Mouse (Mus musculus) MEL (cell line): ENCODE data around the gene Fgf6. TPM values are rescaled to one million over a fixed set of nuclear protein-coding genes. Genes with fewer than 3 reads are reported as not detected.
A peak's percentile ranks its signal among the peaks of the same experiment; 100 is the strongest.

Experiments used
- DNase-seq: peaks from one replicate; pipeline ENCODE4 v3.0.0; 2011; ENCODE audit warnings: low read depth, low spot score
- H3K27ac ChIP-seq: 2 replicates; pipeline ENCODE4 v1.5.1; 2012; ENCODE audit warnings: low read depth, mild to moderate bottlenecking, control low read depth, low read length, moderate library complexity; ENCODE audit not compliant: control insufficient read depth
- H3K27me3 ChIP-seq, 2 experiments: fragments of 150-350 bp in 1 of 2; sonication (generic) in 1 of 2; 2 replicates each; pipeline ENCODE4 v1.6.1; 2012; ENCODE audit warnings: low read length in 2 of 2, mild to moderate bottlenecking in 2 of 2, improper control_type of control experiment in 1 of 2, moderate library complexity in 1 of 2; ENCODE audit not compliant: insufficient read depth in 2 of 2, control insufficient read depth in 1 of 2
- H3K36me3 ChIP-seq, 2 experiments: 2 replicates each; pipeline ENCODE4 v1.6.1; 2012 to 2014; ENCODE audit warnings: low read length in 2 of 2, improper control_type of control experiment in 1 of 2, inconsistent platforms in 1 of 2, mild to moderate bottlenecking in 1 of 2; ENCODE audit not compliant: insufficient read depth in 2 of 2, control insufficient read depth in 1 of 2
- H3K4me1 ChIP-seq, 2 experiments: fragments of 150-350 bp in 1 of 2; sonication (generic) in 1 of 2; 2 replicates each; pipeline ENCODE4 v1.6.1; 2012; ENCODE audit warnings: low read length in 2 of 2, improper control_type of control experiment in 1 of 2, mild to moderate bottlenecking in 1 of 2; ENCODE audit not compliant: insufficient read depth in 2 of 2, control insufficient read depth in 1 of 2
- H3K4me3 ChIP-seq, 2 experiments: fragments of 150-350 bp in 1 of 2; sonication (generic) in 1 of 2; 2 replicates each; pipeline ENCODE4 v1.5.1; 2012; ENCODE audit warnings: low read depth in 2 of 2, low read length in 2 of 2, mild to moderate bottlenecking in 2 of 2, moderate library complexity in 2 of 2, control low read depth in 1 of 2, improper control_type of control experiment in 1 of 2; ENCODE audit not compliant: control insufficient read depth in 1 of 2, insufficient read depth in 1 of 2
- H3K79me2 ChIP-seq: 2 replicates; pipeline ENCODE4 v1.6.1; 2012; ENCODE audit warnings: mild to moderate bottlenecking, low read length, moderate library complexity; ENCODE audit not compliant: control insufficient read depth, poor library complexity, insufficient read depth
- H3K9ac ChIP-seq: 2 replicates; pipeline ENCODE4 v1.6.1; 2012; ENCODE audit warnings: low read depth, mild to moderate bottlenecking, control low read depth, low read length, moderate library complexity; ENCODE audit not compliant: control insufficient read depth, poor library complexity, severe bottlenecking
- H3K9me3 ChIP-seq: fragments of 150-350 bp; sonication (generic); replicated peaks from 2 replicates; pipeline ENCODE4 v1.6.1; 2012; ENCODE audit warnings: mild to moderate bottlenecking, low read length, improper control_type of control experiment, moderate library complexity; ENCODE audit not compliant: insufficient read depth
- BHLHE40 ChIP-seq: IDR thresholded peaks from 2 replicates; pipeline ENCODE4 v1.6.1; 2012; ENCODE audit warnings: low read depth, mild to moderate bottlenecking, inconsistent platforms, low read length, improper control_type of control experiment, borderline replicate concordance
- CHD1 ChIP-seq: IDR thresholded peaks from 2 replicates; pipeline ENCODE4 v1.6.1; 2012; ENCODE audit warnings: low read depth, mild to moderate bottlenecking, inconsistent platforms, low read length, improper control_type of control experiment
- CTCF ChIP-seq, 3 experiments: IDR thresholded peaks in 2 of 3; conservative IDR thresholded peaks in 1 of 3; 2 replicates each; pipeline ENCODE4 v1.5.1; 2011 to 2012; ENCODE audit warnings: low read length in 3 of 3, low read depth in 2 of 3, mild to moderate bottlenecking in 2 of 3, improper control_type of control experiment in 1 of 3, inconsistent platforms in 1 of 3, mixed read lengths in 1 of 3, moderate library complexity in 1 of 3; ENCODE audit not compliant: control insufficient read depth in 1 of 3, insufficient read depth in 1 of 3, poor library complexity in 1 of 3, severe bottlenecking in 1 of 3
- E2F4 ChIP-seq: IDR thresholded peaks from 2 replicates; pipeline ENCODE4 v1.6.1; 2011; ENCODE audit warnings: low read depth, low read length, improper control_type of control experiment, borderline replicate concordance
- ELF1 ChIP-seq: IDR thresholded peaks from 2 replicates; pipeline ENCODE4 v1.6.1; 2014; ENCODE audit warnings: low read depth, mild to moderate bottlenecking, inconsistent platforms, low read length, improper control_type of control experiment, moderate library complexity
- EP300 ChIP-seq, 2 experiments: IDR thresholded peaks; 2 replicates each; pipeline ENCODE4 v1.6.1; 2011; ENCODE audit warnings: improper control_type of control experiment in 2 of 2, low read length in 2 of 2, low read depth in 1 of 2, mild to moderate bottlenecking in 1 of 2
- GABPA ChIP-seq: IDR thresholded peaks from 2 replicates; pipeline ENCODE4 v1.6.1; 2012; ENCODE audit warnings: low read depth, mild to moderate bottlenecking, inconsistent platforms, low read length, improper control_type of control experiment, moderate library complexity
- GATA1 ChIP-seq: IDR thresholded peaks from 2 replicates; pipeline ENCODE4 v1.6.1; 2011; ENCODE audit warnings: low read depth, low read length, improper control_type of control experiment
- HCFC1 ChIP-seq: IDR thresholded peaks from 2 replicates; pipeline ENCODE4 v1.6.1; 2012; ENCODE audit warnings: low read depth, mild to moderate bottlenecking, inconsistent platforms, low read length, improper control_type of control experiment, moderate library complexity
- JUND ChIP-seq: IDR thresholded peaks from 2 replicates; pipeline ENCODE4 v1.6.1; 2011; ENCODE audit warnings: low read depth, mild to moderate bottlenecking, improper control_type of control experiment, low read length
- KAT2A ChIP-seq: conservative IDR thresholded peaks from 2 replicates; pipeline ENCODE4 v1.6.1; 2012; ENCODE audit warnings: low read depth, low read length, improper control_type of control experiment, inconsistent platforms
- MAX ChIP-seq: IDR thresholded peaks from 2 replicates; pipeline ENCODE4 v1.6.1; 2011; ENCODE audit warnings: low read length, improper control_type of control experiment
- MAZ ChIP-seq: IDR thresholded peaks from 2 replicates; pipeline ENCODE4 v1.6.1; 2012; ENCODE audit warnings: low read depth, mild to moderate bottlenecking, inconsistent platforms, low read length, improper control_type of control experiment
- MEF2A ChIP-seq: IDR thresholded peaks from 2 replicates; pipeline ENCODE4 v1.6.1; 2014; ENCODE audit warnings: low read depth, mild to moderate bottlenecking, inconsistent platforms, low read length, improper control_type of control experiment; ENCODE audit not compliant: poor library complexity, insufficient replicate concordance, severe bottlenecking; ENCODE audit errors: extremely low read depth
- MYC ChIP-seq: IDR thresholded peaks from 2 replicates; pipeline ENCODE4 v1.6.1; 2011; ENCODE audit warnings: low read depth, mild to moderate bottlenecking, low read length, improper control_type of control experiment, moderate library complexity
- NELFE ChIP-seq: IDR thresholded peaks from 2 replicates; pipeline ENCODE4 v1.6.1; 2011; ENCODE audit warnings: low read depth, low read length, improper control_type of control experiment
- POLR2A ChIP-seq, 2 experiments: IDR thresholded peaks; 2 replicates each; pipeline ENCODE4 v1.6.1; 2011 to 2012; ENCODE audit warnings: low read length in 2 of 2, mild to moderate bottlenecking in 2 of 2, control low read depth in 1 of 2, improper control_type of control experiment in 1 of 2, low read depth in 1 of 2, moderate library complexity in 1 of 2; ENCODE audit not compliant: control insufficient read depth in 1 of 2, insufficient read depth in 1 of 2, poor library complexity in 1 of 2
- POLR2AphosphoS2 ChIP-seq: IDR thresholded peaks from 2 replicates; pipeline ENCODE4 v1.6.1; 2011; ENCODE audit warnings: low read length, improper control_type of control experiment
- RAD21 ChIP-seq: IDR thresholded peaks from 2 replicates; pipeline ENCODE4 v1.6.1; 2011; ENCODE audit warnings: mild to moderate bottlenecking, low read depth, low read length, improper control_type of control experiment
- RCOR1 ChIP-seq: IDR thresholded peaks from 2 replicates; pipeline ENCODE4 v1.6.1; 2012; ENCODE audit warnings: low read depth, mild to moderate bottlenecking, inconsistent platforms, low read length, improper control_type of control experiment
- SIN3A ChIP-seq: IDR thresholded peaks from 2 replicates; pipeline ENCODE4 v1.6.1; 2012; ENCODE audit warnings: low read length, improper control_type of control experiment, inconsistent platforms
- SMC3 ChIP-seq: IDR thresholded peaks from 2 replicates; pipeline ENCODE4 v1.6.1; 2011; ENCODE audit warnings: low read depth, low read length, improper control_type of control experiment
- TAL1 ChIP-seq: IDR thresholded peaks from 2 replicates; pipeline ENCODE4 v1.6.1; 2012; ENCODE audit warnings: mild to moderate bottlenecking, inconsistent platforms, low read length, moderate library complexity, mixed read lengths
- TCF12 ChIP-seq: IDR thresholded peaks from 2 replicates; pipeline ENCODE4 v1.6.1; 2014; ENCODE audit warnings: low read depth, mild to moderate bottlenecking, inconsistent platforms, low read length, improper control_type of control experiment, moderate library complexity
- UBTF ChIP-seq: IDR thresholded peaks from 2 replicates; pipeline ENCODE4 v1.6.1; 2012; ENCODE audit warnings: low read depth, mild to moderate bottlenecking, inconsistent platforms, low read length, improper control_type of control experiment, moderate library complexity, borderline replicate concordance; ENCODE audit not compliant: insufficient read depth
- USF1 ChIP-seq: IDR thresholded peaks from 2 replicates; pipeline ENCODE4 v1.6.1; 2014; ENCODE audit warnings: low read depth, mild to moderate bottlenecking, inconsistent platforms, low read length, improper control_type of control experiment, moderate library complexity
- USF2 ChIP-seq, 2 experiments: IDR thresholded peaks; 2 replicates each; pipeline ENCODE4 v1.6.1; 2011 to 2012; ENCODE audit warnings: improper control_type of control experiment in 2 of 2, low read length in 2 of 2, borderline replicate concordance in 1 of 2, inconsistent platforms in 1 of 2, low read depth in 1 of 2, mild to moderate bottlenecking in 1 of 2; ENCODE audit not compliant: insufficient read depth in 1 of 2
- ZC3H11A ChIP-seq: IDR thresholded peaks from 2 replicates; pipeline ENCODE4 v1.6.1; 2012; ENCODE audit warnings: low read depth, mild to moderate bottlenecking, inconsistent platforms, low read length, improper control_type of control experiment
- ZKSCAN1 ChIP-seq: IDR thresholded peaks from 2 replicates; pipeline ENCODE4 v1.6.1; 2012; ENCODE audit warnings: low read depth, mild to moderate bottlenecking, inconsistent platforms, low read length, improper control_type of control experiment, moderate library complexity
- ZMIZ1 ChIP-seq: IDR thresholded peaks from 2 replicates; pipeline ENCODE4 v1.6.1; 2012; ENCODE audit warnings: low read depth, mild to moderate bottlenecking, inconsistent platforms, low read length, improper control_type of control experiment, moderate library complexity
- ZNF384 ChIP-seq: IDR thresholded peaks from 2 replicates; pipeline ENCODE4 v1.6.1; 2012; ENCODE audit warnings: low read depth, mild to moderate bottlenecking, inconsistent platforms, low read length, improper control_type of control experiment
- polyA plus RNA-seq, 2 experiments: library from polyadenylated mRNA; stranded (reverse) in 1 of 2; unstranded in 1 of 2; fragments of >175 nt in 1 of 2; fragments of >200 nt in 1 of 2; gene quantifications; 2 replicates each; pipeline versions ENCODE4 v1.2.1 to v1.2.4; 2012; ENCODE audit warnings: low replicate concordance in 2 of 2, low read depth in 1 of 2; ENCODE audit not compliant: insufficient read length in 2 of 2, insufficient read depth in 1 of 2, missing spikeins in 1 of 2
- total RNA-seq: library from RNA; depleted of rRNA; stranded (reverse); fragments of 300-350 nt; gene quantifications from 2 replicates; pipeline ENCODE4 v1.2.3, GENCODE M21; 2012

The Fgf6 gene
- total and polyA plus RNA-seq, 3 experiments = not detected

DNA sequence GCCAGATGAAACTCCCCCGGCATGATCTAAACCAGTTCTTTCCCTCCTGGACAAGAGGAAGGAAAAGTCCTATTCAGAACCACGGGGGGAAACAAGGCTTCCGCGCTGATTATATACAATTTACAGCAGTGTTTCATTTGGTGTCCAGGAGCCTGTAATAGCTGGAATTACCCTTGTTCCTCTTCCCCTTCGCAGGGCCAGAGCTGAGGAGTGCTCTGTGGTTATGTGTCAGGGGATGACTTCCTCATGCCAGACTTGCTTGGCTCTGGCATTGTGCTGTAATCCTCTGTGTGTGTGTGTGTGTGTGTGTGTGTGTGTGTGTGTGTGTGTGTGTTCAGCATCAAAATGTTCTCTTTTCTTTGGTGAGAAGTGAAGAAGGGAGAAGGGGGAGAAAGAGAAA is 19.0 kb upstream of the Fgf6 start:
- Histone ChIP-seq H3K4me3 (no peak overlapping the region), H3K9ac (no peak overlapping the region), H3K4me1 (peaks cover 0 to 16% of the 10 kb centered on the region in 2 experiments; a peak in 1 of 4 replicates), H3K9me3 (no peaks in the 10 kb centered on the region), H3K36me3 (peaks cover 0 to 6% of the 10 kb centered on the region in 2 experiments; a peak in 2 of 4 replicates), H3K27me3 (no peaks in the 10 kb centered on the region), H3K79me2 (no peaks in the 10 kb centered on the region), H3K27ac (no peak overlapping the region)
- TF ChIP-seq ZKSCAN1 (no peak), MAZ (no peak), MEF2A (no peak), GATA1 (no peak), POLR2AphosphoS2 (no peak), CTCF (IDR thresholded peaks at IDR 0.05 in 2 of 3, conservative IDR thresholded peaks at IDR 0.05 in 1 of 3; ENCODE audit: control insufficient read depth in 1 of 3, insufficient read depth in 1 of 3, low read depth in 2 of 3, low read length in 3 of 3, poor library complexity in 1 of 3, severe bottlenecking in 1 of 3) (no peak), MYC (no peak), JUND (no peak), USF2 (IDR thresholded peaks at IDR 0.05; ENCODE audit: borderline replicate concordance in 1 of 2, insufficient read depth in 1 of 2, low read depth in 1 of 2, low read length in 2 of 2) (no peak), RCOR1 (no peak), GABPA (no peak), E2F4 (no peak), CHD1 (no peak), SIN3A (no peak), NELFE (no peak), ZC3H11A (no peak), KAT2A (no peak), TCF12 (no peak), BHLHE40 (no peak)
- DNase-seq = peak; percentile 68

DNA sequence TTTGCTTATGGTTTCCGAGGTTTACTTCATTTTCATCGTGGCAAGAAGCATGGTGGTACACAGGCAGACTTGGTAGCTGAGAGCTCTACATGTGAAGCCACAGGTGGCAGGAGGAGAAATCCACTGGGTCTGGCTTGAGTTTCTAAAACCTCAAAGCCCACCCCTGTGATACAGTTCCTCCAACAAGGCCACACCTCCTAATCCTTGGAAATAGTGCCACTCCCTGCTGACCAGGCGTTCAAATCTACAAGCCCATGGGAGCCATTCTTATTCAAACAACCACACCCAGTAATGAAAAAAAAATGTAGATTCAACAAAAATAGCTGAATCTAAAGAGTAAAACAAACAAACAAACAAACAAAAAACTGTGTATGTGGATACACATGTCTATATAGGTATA is 9.7 kb upstream of the Fgf6 start:
- H3K9ac ChIP-seq = no peak overlapping the region

More for the DNA sequence above, 9.7 kb upstream of the Fgf6 start:
- DNase-seq = no peak
- Histone ChIP-seq H3K4me3 (no peak overlapping the region), H3K27me3 (no peaks in the 10 kb centered on the region; a peak in 1 of 4 replicates), H3K79me2 (no peaks in the 10 kb centered on the region), H3K27ac (no peak overlapping the region), H3K9me3 (no peaks in the 10 kb centered on the region), H3K36me3 (no peaks in the 10 kb centered on the region), H3K4me1 (no peaks in the 10 kb centered on the region)
- no peak for TF ChIP-seq KAT2A
- TF ChIP-seq ZMIZ1 = no peak
- TF ChIP-seq SMC3 = no peak
- TF ChIP-seq USF1 = no peak
- TF ChIP-seq E2F4 = no peak
- no peak for TF ChIP-seq EP300 (IDR thresholded peaks at IDR 0.05; ENCODE audit: low read depth in 1 of 2, low read length in 2 of 2)
- TF ChIP-seq UBTF = no peak
- no peak for TF ChIP-seq MAX
- no peak for TF ChIP-seq HCFC1
- TF ChIP-seq ZKSCAN1 = no peak
- no peak for TF ChIP-seq POLR2A (IDR thresholded peaks at IDR 0.05; ENCODE audit: control insufficient read depth in 1 of 2, insufficient read depth in 1 of 2, low read depth in 1 of 2, low read length in 2 of 2, poor library complexity in 1 of 2)
- no peak for TF ChIP-seq RAD21
- no peak for TF ChIP-seq ELF1
- no peak for TF ChIP-seq MYC
- no peak for TF ChIP-seq NELFE
- no peak for TF ChIP-seq ZNF384
- no peak for TF ChIP-seq TAL1
- no peak for TF ChIP-seq CTCF (IDR thresholded peaks at IDR 0.05 in 2 of 3, conservative IDR thresholded peaks at IDR 0.05 in 1 of 3; ENCODE audit: control insufficient read depth in 1 of 3, insufficient read depth in 1 of 3, low read depth in 2 of 3, low read length in 3 of 3, poor library complexity in 1 of 3, severe bottlenecking in 1 of 3)
